Mouse (Mus musculus) kidney, postnatal 0 days (tissue): Measurements from ENCODE around the gene Ccdc65. TPM values are rescaled to one million over a fixed set of nuclear protein-coding genes. Genes with fewer than 3 reads are reported as not detected.

Source experiments
- ATAC-seq: fragments of 200-750 bp; cut with Nextera tagmentation; replicated peaks from 2 replicates; pipeline ENCODE4 v1.8.0; 2017; ENCODE audit warnings: low read depth, moderate number of reproducible peaks, moderate TSS enrichment, moderate library complexity; ENCODE audit not compliant: low FRiP score
- DNase-seq: peaks from one replicate; pipeline ENCODE4 v3.0.0-alpha.2; 2016; ENCODE audit warnings: low spot score
- H3K27ac ChIP-seq: fragments of 300-500 bp; sonication (generic); 2 replicates; pipeline ENCODE4 v1.5.1; 2014; ENCODE audit warnings: mild to moderate bottlenecking
- H3K27me3 ChIP-seq: fragments of 300-500 bp; sonication (generic); 2 replicates; pipeline ENCODE4 v1.6.1; 2014; ENCODE audit warnings: low read length, mixed read lengths; ENCODE audit not compliant: insufficient read depth
- H3K36me3 ChIP-seq: fragments of 300-500 bp; sonication (generic); 2 replicates; pipeline ENCODE4 v1.6.1; 2014; ENCODE audit warnings: low read length, mixed read lengths; ENCODE audit not compliant: insufficient read depth
- H3K4me1 ChIP-seq: fragments of 300-500 bp; sonication (generic); replicated peaks from 2 replicates; pipeline ENCODE4 v1.6.1; 2014; ENCODE audit warnings: antibody characterized with exemption, low read length, mixed read lengths; ENCODE audit not compliant: insufficient read depth
- H3K4me2 ChIP-seq: fragments of 300-500 bp; sonication (generic); 2 replicates; pipeline ENCODE4 v1.6.1; 2014; ENCODE audit warnings: mild to moderate bottlenecking, low read length, moderate library complexity, mixed read lengths
- H3K4me3 ChIP-seq: fragments of 300-500 bp; sonication (generic); replicated peaks from 2 replicates; pipeline ENCODE4 v1.5.1; 2014; ENCODE audit warnings: low read depth, low read length
- H3K9ac ChIP-seq: fragments of 300-500 bp; sonication (generic); 2 replicates; pipeline ENCODE4 v1.6.1; 2014; ENCODE audit warnings: low read depth, low read length
- H3K9me3 ChIP-seq: fragments of 300-500 bp; sonication (generic); replicated peaks from 2 replicates; pipeline ENCODE4 v1.6.1; 2016; ENCODE audit warnings: low read length, inconsistent platforms, mixed read lengths
- CTCF ChIP-seq: IDR thresholded peaks from 2 replicates; pipeline ENCODE4 v1.5.1; 2016; ENCODE audit warnings: antibody characterized with exemption, low read depth, mild to moderate bottlenecking, moderate library complexity
- WGBS: fragments of 180-500 bp; shearing (Covaris S2); extraction: QIAGEN DNeasy Blood & Tissue Kit; methylation state at CpG from one replicate; pipeline ENCODE4 v1.1.7; 2014; 5-methylcytosine and 5-hydroxymethylcytosine counted together
- polyA plus RNA-seq: library from polyadenylated mRNA; unstranded; fragments of >200 nt; fragmentation: Nextera tagmentation; extraction: Ambion mirVana; gene quantifications from 2 replicates; pipeline ENCODE4 v1.2.1, GENCODE M21; 2015

Gene Ccdc65
- polyA plus RNA-seq, 1 experiment from 2014 or later: 0.74 TPM

DNA sequence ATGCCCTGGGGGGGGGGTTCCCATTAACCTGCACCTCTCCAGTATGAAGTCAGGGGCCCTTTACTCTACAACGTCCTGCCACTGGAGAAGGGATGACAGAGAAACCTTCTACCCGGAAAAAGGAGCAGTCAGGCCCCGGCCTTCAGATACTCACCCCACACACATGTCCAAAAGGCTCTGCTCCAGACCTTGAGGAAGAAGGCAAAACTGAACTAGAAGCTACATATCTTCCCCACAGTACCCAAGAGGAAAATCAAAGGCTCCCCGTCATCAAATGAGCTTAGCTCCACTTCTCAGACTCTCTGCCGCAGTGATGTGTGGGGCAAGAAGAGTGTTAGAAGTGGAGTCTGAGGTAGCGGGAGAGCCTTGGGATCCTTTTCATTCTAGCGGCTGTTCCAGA, 18.7 kb downstream of the Ccdc65 start:
- H3K9ac ChIP-seq: no peak overlapping the region; the same call in 1 of the 2 replicates
- no peak for TF ChIP-seq CTCF
- H3K36me3 ChIP-seq: no peaks in the 10 kb centered on the region
- no peak overlapping the region for H3K27ac ChIP-seq
- peaks cover 18% of the 10 kb centered on the region; the same call in 1 of the 2 replicates for H3K4me1 ChIP-seq
- ATAC-seq (no peak), DNase-seq (no peak)
- 42% methylated on average over 7 of the region's 7 CpGs for WGBS
- no peaks in the 10 kb centered on the region for H3K27me3 ChIP-seq
- H3K4me2 ChIP-seq: peak overlapping the region; percentile 99
- H3K4me3 ChIP-seq: peak overlapping the region; percentile 58
- no peaks in the 10 kb centered on the region for H3K9me3 ChIP-seq

DNA sequence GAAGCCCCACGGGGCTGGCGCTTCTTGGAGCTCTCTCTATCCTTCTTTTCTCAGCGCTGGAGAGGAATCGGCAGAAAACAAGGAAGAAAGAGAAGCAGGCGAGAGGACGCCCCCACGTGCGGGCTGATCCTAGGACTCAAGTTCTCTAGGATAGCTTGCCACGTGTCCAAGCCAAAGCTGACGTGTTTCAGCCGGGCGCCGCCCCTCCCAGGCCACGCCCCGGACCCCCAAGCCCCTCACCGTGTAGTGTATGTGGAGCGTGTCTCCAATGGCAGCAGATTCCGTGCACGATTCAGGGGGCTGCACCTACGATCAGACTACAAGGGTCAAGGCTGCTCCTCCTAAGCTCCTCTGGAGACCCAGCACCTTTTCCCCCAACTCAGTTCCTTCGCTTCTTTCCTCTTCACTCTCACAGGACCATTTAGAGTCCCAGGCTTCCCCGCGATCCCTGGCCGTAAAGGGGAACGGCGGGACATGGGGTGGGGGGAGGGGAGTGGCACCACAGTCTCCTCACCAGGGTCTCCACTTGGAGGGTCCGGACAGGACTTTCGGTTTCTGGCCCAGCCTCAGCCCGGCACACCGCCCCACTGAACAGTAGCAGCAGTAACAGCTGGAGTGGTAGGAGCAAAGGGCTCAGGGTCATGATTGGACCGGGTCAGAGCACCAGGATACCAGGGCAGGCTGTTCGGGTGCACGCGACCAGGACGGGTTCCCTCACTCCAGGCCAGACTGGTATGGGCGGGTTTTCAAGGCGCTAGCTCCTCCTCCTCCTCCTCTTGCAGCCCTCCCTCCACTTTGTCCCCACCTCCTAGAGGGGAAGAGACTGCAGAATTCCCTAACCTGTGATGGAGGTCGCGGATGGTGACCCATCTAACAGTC, 19.7 kb downstream of the Ccdc65 start, which contains the start of gene Fkbp11:
Gene Fkbp11 (minus strand): TSS at position 756 of the 879 bp plus-strand sequence.
- peak within 1 kb of the TSS; percentile 99 for H3K4me2 ChIP-seq
- peak within 1 kb of the TSS; percentile 63 for H3K9ac ChIP-seq
- H3K27ac ChIP-seq: no peak within 1 kb of the TSS; the same call in 1 of the 2 replicates
- H3K4me1 ChIP-seq: peaks cover 18% of the 10 kb centered on the region; the same call in 1 of the 2 replicates
- no peaks in the 10 kb centered on the region for H3K36me3 ChIP-seq
- ATAC-seq (peak; percentile 81), DNase-seq (peak; percentile 83)
- TF ChIP-seq CTCF: no peak
- H3K9me3 ChIP-seq: no peaks in the 10 kb centered on the region
- H3K27me3 ChIP-seq: no peaks in the 10 kb centered on the region
- H3K4me3 ChIP-seq: peak within 1 kb of the TSS; percentile 58
- WGBS: under 1% methylated on average over 37 of the region's 39 CpGs

DNA sequence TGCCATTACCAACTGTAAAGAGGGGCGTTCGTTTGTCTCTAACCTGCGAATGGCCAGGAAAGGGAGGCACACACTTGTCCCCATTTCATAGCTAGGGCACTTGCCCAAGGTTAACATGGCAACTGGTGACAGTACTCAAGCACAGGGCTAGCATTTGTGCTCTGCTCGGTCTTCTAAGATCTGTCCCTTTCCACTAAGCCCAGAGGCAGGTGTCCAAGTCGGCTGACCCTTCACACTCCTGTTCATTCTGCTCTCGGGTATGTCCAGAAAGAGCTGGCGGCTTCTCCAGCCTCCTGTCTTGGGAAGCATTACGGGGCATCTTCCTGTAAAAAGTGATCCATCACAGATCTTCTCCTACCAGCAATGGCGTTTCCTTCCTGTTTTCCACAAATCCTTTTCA, 20.4 kb downstream of the Ccdc65 start:
- ATAC-seq: no peak
- Histone ChIP-seq H3K4me3 (no peak overlapping the region), H3K27ac (no peak overlapping the region), H3K27me3 (no peaks in the 10 kb centered on the region), H3K9ac (no peak overlapping the region), H3K36me3 (no peaks in the 10 kb centered on the region), H3K9me3 (no peaks in the 10 kb centered on the region), H3K4me2 (peak overlapping the region; percentile 99), H3K4me1 (peaks cover 14% of the 10 kb centered on the region; the same call in 1 of the 2 replicates)
- no peak for TF ChIP-seq CTCF
- DNase-seq: no peak
- 19% methylated on average over 9 of the region's 9 CpGs for WGBS

DNA sequence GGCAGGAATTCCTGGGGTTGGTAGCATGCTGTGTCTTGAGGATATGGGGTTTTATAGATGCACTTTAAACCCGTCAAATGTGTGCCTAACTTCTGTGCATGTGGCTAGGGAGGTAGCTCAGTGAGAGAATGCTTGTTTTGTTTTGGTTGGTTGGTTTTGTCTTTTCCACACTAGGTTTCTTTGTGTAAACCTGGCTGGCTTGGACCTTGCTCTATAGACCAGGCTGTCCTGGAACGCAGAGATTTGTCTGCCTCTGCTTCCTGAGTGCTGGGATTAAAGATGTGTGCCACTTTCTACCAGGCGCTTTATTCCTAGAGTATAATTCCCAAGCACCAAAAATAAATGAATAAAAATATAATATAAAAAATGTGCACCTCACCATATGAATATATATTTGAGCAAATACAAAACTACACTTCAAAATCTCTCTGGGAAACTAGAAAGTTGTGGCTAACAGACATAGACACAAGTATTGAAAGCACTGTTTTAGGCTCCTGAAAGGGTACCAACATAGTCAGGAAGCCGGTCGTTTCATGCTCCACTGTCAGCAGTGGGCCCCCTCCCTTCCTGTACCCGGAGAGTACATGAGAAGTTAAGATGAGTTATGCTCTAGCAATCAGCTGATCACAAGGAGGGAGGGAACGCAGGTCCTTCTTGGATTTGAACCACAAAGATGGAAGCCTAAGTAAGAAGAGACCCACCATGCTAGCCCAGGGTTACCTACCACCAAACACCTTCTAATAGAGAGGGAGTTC, 22.0 kb downstream of the Ccdc65 start:
- Histone ChIP-seq H3K4me3 (no peak overlapping the region), H3K4me2 (no peak overlapping the region), H3K4me1 (peaks cover 8% of the 10 kb centered on the region; the same call in 1 of the 2 replicates), H3K27me3 (no peaks in the 10 kb centered on the region), H3K27ac (no peak overlapping the region), H3K36me3 (no peaks in the 10 kb centered on the region), H3K9ac (no peak overlapping the region), H3K9me3 (no peaks in the 10 kb centered on the region)
- 29% methylated on average over 7 of the region's 7 CpGs for WGBS
- ATAC-seq (no peak), DNase-seq (no peak)
- no peak for TF ChIP-seq CTCF

DNA sequence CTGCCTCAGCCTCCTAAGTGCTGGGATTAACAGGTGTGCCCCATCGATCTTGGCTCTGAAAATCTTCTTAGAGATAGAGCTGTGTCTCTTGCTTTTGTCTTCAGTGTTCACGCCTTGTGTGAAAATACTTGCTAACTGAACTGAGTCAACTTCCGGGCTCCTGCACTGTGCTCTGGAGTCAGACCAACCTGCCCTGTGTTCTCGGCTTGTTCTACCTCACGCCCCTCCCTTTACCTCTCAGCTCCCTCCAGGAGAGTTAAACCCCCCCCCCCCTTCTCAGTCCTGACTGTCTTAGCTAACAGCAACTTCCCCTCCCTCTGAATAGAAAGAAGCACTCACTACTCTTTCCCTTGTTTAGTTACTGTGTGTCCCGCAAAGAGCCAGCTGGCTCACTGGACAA, 22.8 kb downstream of the Ccdc65 start:
- no peak overlapping the region for H3K4me2 ChIP-seq
- no peak overlapping the region for H3K27ac ChIP-seq
- H3K36me3 ChIP-seq: 0 out of 2 replicates have a peak, but pooled peaks cover 2% of the 10 kb centered on the region
- peaks cover 8% of the 10 kb centered on the region; the same call in 1 of the 2 replicates for H3K4me1 ChIP-seq
- no peak overlapping the region for H3K4me3 ChIP-seq
- no peaks in the 10 kb centered on the region for H3K27me3 ChIP-seq
- 73% methylated on average over 6 of the region's 6 CpGs for WGBS
- H3K9me3 ChIP-seq: no peaks in the 10 kb centered on the region
- TF ChIP-seq CTCF: no peak
- ATAC-seq (no peak), DNase-seq (no peak)
- no peak overlapping the region for H3K9ac ChIP-seq

DNA sequence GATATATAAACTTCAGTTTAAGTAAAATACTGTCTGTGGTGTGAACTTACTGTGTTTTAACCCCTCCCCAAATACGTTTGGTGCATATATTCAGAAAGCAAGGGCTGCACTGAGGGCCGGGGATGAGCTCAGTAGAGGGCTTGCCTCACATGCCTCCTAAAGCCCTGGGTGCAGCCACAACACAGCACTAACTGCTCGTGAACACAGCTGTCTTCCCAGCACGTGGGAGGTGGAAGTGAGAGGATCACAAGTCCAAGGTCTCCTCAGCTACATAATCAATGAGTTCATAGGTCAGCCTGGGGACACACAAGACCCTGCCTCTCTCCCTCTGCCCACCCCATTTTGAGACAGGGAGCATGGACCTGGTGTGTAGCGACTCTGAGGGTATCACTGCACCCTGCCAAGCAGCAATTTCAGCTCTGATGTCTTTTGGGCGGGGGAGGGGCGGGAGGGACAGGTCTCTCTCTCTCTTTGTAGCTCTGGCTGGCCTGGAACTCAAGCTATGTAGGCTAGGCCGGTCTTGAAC, 24.1 kb downstream of the Ccdc65 start:
- 54% methylated on average over 8 of the region's 8 CpGs for WGBS
- no peak overlapping the region for H3K27ac ChIP-seq
- H3K9ac ChIP-seq: no peak overlapping the region
- ATAC-seq (no peak), DNase-seq (no peak)
- peaks cover 6% of the 10 kb centered on the region; the same call in 1 of the 2 replicates for H3K4me1 ChIP-seq
- H3K36me3 ChIP-seq: 0 out of 2 replicates have a peak, but pooled peaks cover 6% of the 10 kb centered on the region
- no peaks in the 10 kb centered on the region for H3K27me3 ChIP-seq
- H3K9me3 ChIP-seq: no peaks in the 10 kb centered on the region
- no peak overlapping the region for H3K4me3 ChIP-seq
- no peak overlapping the region for H3K4me2 ChIP-seq
- TF ChIP-seq CTCF: no peak
